In the genomic region with DNA sequence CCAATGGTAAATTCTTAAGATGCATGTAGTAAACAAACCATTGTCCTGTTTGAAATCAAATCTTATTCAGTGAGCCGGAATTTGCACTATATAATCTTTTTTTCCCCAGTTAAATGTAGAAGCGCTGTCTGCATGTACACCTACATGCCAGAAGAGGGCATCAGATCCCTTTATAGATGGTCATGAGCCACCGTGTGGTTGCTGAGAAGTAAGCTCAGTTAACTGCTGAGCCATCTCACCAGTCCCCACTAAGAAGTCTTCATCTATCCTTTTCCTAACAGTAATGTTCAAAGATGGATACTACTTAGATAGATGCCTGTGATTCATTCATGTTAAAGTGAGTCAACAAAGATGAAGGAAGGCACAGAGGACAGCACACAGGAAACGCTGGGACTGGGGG, we compare ENCODE assay signal across 9 mouse cellular contexts. TPM values are rescaled to one million over a fixed set of nuclear protein-coding genes. Genes with fewer than 3 reads are reported as not detected.
DNase-seq lines count a peak whose midpoint lies in the region; ATAC-seq and TF ChIP-seq lines count a peak whose summit lies in the region.
"Had no signal": no experiment of that assay in that cellular context is flagged by ENCODE, and none has a peak within 500 bp of the region (broad histone marks: within the 10 kb centered on the region; RNA-seq: fewer than 3 reads in every experiment).

No protein-coding gene starts in this region.

- CTCF ChIA-PET in Patski (lab: Charles Lee) = interaction anchor here (1.1 to 2.0 kb wide), 7 partner anchors 9 to 224 kb away, joined by 3 to 5 read pairs (median 3); a partner anchor contains a TSS

- 59% methylated on average over 4 of the region's 4 CpGs for WGBS in lung, postnatal 0 days
- WGBS in liver, embryonic 14.5 days (ENCODE audit: insufficient replicate concordance) = 58% methylated on average over 4 of the region's 4 CpGs

- peak; percentile 80 for TF ChIP-seq CTCF in lung, postnatal 0 days (IDR thresholded peaks at IDR 0.05)
- TF ChIP-seq CTCF in Patski (IDR thresholded peaks at IDR 0.05) = peak; percentile 82
- peak; percentile 67 for TF ChIP-seq CTCF in liver, embryonic 14.5 days (IDR thresholded peaks at IDR 0.05; ENCODE audit: low read depth)

- peak; percentile 53; the same call in 1 of the 2 replicates for ATAC-seq in frontal cortex, adult (ENCODE audit: low TSS enrichment)
- ATAC-seq in lung, postnatal 0 days = no peak; the same call in 1 of the 2 replicates
- no peak for ATAC-seq in Patski
- ATAC-seq in liver, embryonic 14.5 days (ENCODE audit: insufficient read depth) = peak; percentile 47; the same call in 1 of the 2 replicates

- POLR2A ChIA-PET in Patski (lab: Charles Lee) = interaction anchor here (0.6 to 1.1 kb wide), 3 partner anchors 13 to 192 kb away, joined by 3 read pairs; no protein-coding TSS in a partner anchor

- H3K4me1 ChIP-seq in lung, postnatal 0 days (ENCODE audit: insufficient read depth, low read depth, low read length) = no peaks in the 10 kb centered on the region
- peaks cover 0 to 4% of the 10 kb centered on the region in 2 experiments; a peak in 2 of 4 replicates for H3K4me1 ChIP-seq in liver, embryonic 14.5 days (replicated peaks; ENCODE audit: control insufficient read depth in 2 of 2, insufficient read depth in 2 of 2, low read length in 1 of 2)
- H3K4me1 ChIP-seq: limb, embryonic 15.5 days had no signal

- DNase-seq in frontal cortex, postnatal 14 days (ENCODE audit: low spot score in 2 of 2) = no peak
- peak; percentile 64 for DNase-seq in lung, postnatal 0 days (ENCODE audit: low spot score)
- DNase-seq in lung, postnatal 14 days = no peak
- no peak for DNase-seq in Patski (ENCODE audit: low read depth, low spot score)
- no peak for DNase-seq in liver, embryonic 14.5 days (ENCODE audit: low read depth in 3 of 3, low spot score in 3 of 3)
- no peak for DNase-seq in testis, postnatal 14 days (ENCODE audit: low spot score)
- no peak for DNase-seq in cerebellum, adult 11-12 months

- H3K36me3 ChIP-seq in lung, postnatal 0 days (ENCODE audit: insufficient read depth, low read length) = peaks cover 30% of the 10 kb centered on the region
- H3K36me3 ChIP-seq in liver, embryonic 14.5 days (replicated peaks; ENCODE audit: control insufficient read depth, insufficient read depth, low read depth) = peaks cover 43% of the 10 kb centered on the region

- no peaks in the 10 kb centered on the region for H3K9me3 ChIP-seq in lung, postnatal 0 days (ENCODE audit: low read length)
- no peaks in the 10 kb centered on the region for H3K9me3 ChIP-seq in liver, embryonic 14.5 days (ENCODE audit: control insufficient read depth, low read length)
- H3K9me3 ChIP-seq: limb, embryonic 15.5 days had no signal

- no peak overlapping the region for H3K4me3 ChIP-seq in lung, postnatal 0 days (ENCODE audit: low read depth, low read length)
- no peak overlapping the region for H3K4me3 ChIP-seq in liver, embryonic 14.5 days (ENCODE audit: insufficient read depth in 1 of 2, low read depth in 2 of 2, low read length in 2 of 2)
- H3K4me3 ChIP-seq: limb, embryonic 15.5 days had no signal

- H3K4me2 ChIP-seq in lung, postnatal 0 days (replicated peaks; ENCODE audit: low read depth, low read length) = no peak overlapping the region
- H3K4me2 ChIP-seq in liver, embryonic 14.5 days (ENCODE audit: low read depth) = no peak overlapping the region
- H3K4me2 ChIP-seq: limb, embryonic 15.5 days had no signal

- H3K9ac ChIP-seq in lung, postnatal 0 days (replicated peaks; ENCODE audit: low read depth) = no peak overlapping the region
- no peak overlapping the region for H3K9ac ChIP-seq in liver, embryonic 14.5 days (replicated peaks)
- H3K9ac ChIP-seq: limb, embryonic 15.5 days had no signal

- no peaks in the 10 kb centered on the region for H3K27me3 ChIP-seq in lung, postnatal 0 days (replicated peaks; ENCODE audit: insufficient read depth, low read length)
- H3K27me3 ChIP-seq in Patski = no peaks in the 10 kb centered on the region
- no peaks in the 10 kb centered on the region for H3K27me3 ChIP-seq in liver, embryonic 14.5 days (ENCODE audit: control insufficient read depth, insufficient read depth, low read length)
- H3K27me3 ChIP-seq: limb, embryonic 15.5 days had no signal

- TF ChIP-seq EP300 in lung, postnatal 0 days (IDR thresholded peaks at IDR 0.05) = no peak
- no peak for TF ChIP-seq EP300 in liver, embryonic 14.5 days (IDR thresholded peaks at IDR 0.05; ENCODE audit: low read depth)

- H3K27ac ChIP-seq in lung, postnatal 0 days (ENCODE audit: low read length) = no peak overlapping the region
- no peak overlapping the region for H3K27ac ChIP-seq in liver, embryonic 14.5 days
- H3K27ac ChIP-seq: limb, embryonic 15.5 days had no signal

- in situ Hi-C loops in Patski (cut with MboI; ENCODE audit: low pct_unique_long_range_greater_than_20kb) = no loop called here

RNA-seq across cellular contexts. Expression of a gene that starts 31.9 kb away (rescaled TPM):
- polyA plus RNA-seq in lung, postnatal 0 days (2015; fragmentation: Nextera tagmentation; extraction: Ambion mirVana) = 20.1 and 22.1 TPM in 2 replicates
- 116 TPM for polyA plus RNA-seq in Patski (2021)
- 0.12 and 0.16 TPM in 2 replicates for polyA plus RNA-seq in liver, embryonic 14.5 days (2012; rRNA removed)
- polyA plus RNA-seq in liver, embryonic 14.5 days (2014; fragmentation: Nextera tagmentation; extraction: Ambion mirVana) = not detected in 2 replicates

Comparison
In these comparisons a context has a peak if more than half of its experiments do, and no peak if none do; other contexts are left out.
1. ATAC-seq: peak in frontal cortex, adult (single experiment) and liver, embryonic 14.5 days (single experiment); none in lung, postnatal 0 days (single experiment) and Patski (single experiment).
2. RNA of a gene that starts 31.9 kb away (polyA plus RNA-seq): 116 TPM in Patski (single experiment) and 20.1 to 22.1 TPM in lung, postnatal 0 days; 0.12 to 0.16 TPM in liver, embryonic 14.5 days; every median in the first group is over 10 times any median in the second.
3. Peak in every context shown above with its lines, with median percentiles within 50 percentile points of each other: CTCF ChIP-seq.